Mouse (Mus musculus): ENCODE measurements around the gene Capn12. TPM values are rescaled to one million over a fixed set of nuclear protein-coding genes. Genes with fewer than 3 reads are reported as not detected.

The Capn12 gene
- polyA plus RNA-seq, 1 experiment from 2014 or later, result 0.29 TPM

DNA sequence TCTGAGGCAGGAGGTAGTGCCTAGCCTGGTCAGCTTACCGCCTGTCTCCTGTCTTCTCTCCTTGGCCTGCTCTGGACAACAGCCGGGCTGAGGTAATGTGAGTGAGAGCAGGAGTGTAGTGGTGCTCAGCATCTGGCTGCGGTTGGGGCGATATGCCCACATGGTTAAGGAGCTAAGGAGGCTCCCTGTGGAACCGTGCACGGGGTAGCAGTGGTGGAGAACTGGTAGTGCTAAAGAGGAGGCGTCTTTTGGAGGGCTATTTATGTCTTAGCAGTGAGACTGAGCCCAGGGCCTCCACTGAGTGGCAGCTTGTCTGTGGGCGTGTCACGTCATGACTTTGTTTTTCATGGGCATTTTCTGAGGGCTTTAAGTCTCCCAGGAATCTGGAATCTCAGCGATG, 22.6 kb downstream of the Capn12 start:
- Histone ChIP-seq H3K36me3 (ENCODE audit: control insufficient read depth, insufficient read depth, low read length) (peaks cover 59% of the 10 kb centered on the region), H3K9ac (ENCODE audit: low read depth, low read length) (no peak overlapping the region), H3K4me1 (ENCODE audit: control insufficient read depth, insufficient read depth, low read length) (no peaks in the 10 kb centered on the region), H3K27ac (ENCODE audit: low read length) (no peak overlapping the region), H3K4me3 (ENCODE audit: low read length) (no peak overlapping the region), H3K27me3 (replicated peaks; ENCODE audit: control insufficient read depth, insufficient read depth, low read length) (no peaks in the 10 kb centered on the region), H3K9me3 (ENCODE audit: control insufficient read depth, low read length) (no peaks in the 10 kb centered on the region), H3K4me2 (ENCODE audit: low read depth, low read length) (no peak overlapping the region)
- 0 out of 2 replicates have a peak, but pooled peaks have one; percentile 15 for ATAC-seq
- 89% methylated on average over 10 of the region's 10 CpGs for WGBS

DNA sequence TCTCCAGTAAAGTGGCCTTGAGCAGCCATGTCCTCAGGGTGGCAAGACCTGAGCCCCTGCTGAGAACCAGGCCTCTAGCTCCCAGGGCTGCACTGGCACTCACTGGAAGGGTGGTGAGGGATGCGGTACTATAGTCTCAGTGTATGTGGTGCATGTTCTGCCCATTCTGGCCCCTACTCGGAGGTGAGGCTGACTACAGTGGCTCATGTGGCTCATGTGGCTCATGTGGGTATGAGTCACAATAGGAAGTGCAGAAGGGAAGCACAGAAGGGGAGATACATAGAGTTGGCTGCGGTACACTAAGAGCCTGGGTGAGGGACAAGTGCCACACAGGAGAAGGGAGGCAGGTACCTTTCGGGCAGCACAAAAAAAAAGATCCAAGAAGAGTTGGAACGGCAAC, 26.0 kb downstream of the Capn12 start:
- Histone ChIP-seq H3K4me3 (ENCODE audit: low read length) (no peak overlapping the region), H3K27ac (ENCODE audit: low read length) (no peak overlapping the region), H3K4me2 (ENCODE audit: low read depth, low read length) (no peak overlapping the region), H3K9ac (ENCODE audit: low read depth, low read length) (no peak overlapping the region), H3K27me3 (replicated peaks; ENCODE audit: control insufficient read depth, insufficient read depth, low read length) (no peaks in the 10 kb centered on the region), H3K9me3 (ENCODE audit: control insufficient read depth, low read length) (no peaks in the 10 kb centered on the region), H3K4me1 (ENCODE audit: control insufficient read depth, insufficient read depth, low read length) (no peaks in the 10 kb centered on the region), H3K36me3 (ENCODE audit: control insufficient read depth, insufficient read depth, low read length) (peaks cover 52% of the 10 kb centered on the region)
- 94% methylated on average over 5 of the region's 5 CpGs for WGBS
- no peak for ATAC-seq

DNA sequence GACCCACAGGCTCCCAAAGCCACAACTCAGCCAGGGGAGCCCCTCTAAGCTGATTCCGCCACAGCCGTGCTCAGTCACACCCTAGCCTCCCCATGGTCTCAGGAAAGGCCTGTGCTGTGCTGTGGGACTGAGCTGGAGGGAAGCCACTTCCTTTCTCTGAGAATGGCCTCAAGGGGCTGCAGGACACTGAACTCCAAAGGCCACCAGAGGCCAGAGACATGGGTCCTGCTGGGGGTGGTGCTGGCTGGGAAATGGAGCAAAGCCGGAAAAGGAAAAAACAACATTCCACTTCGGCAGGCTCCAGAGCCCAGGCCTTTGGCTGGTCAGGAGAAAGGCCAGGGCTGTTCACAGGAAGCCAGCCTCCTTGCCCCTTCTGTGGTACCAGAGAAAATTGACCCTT, 30.4 kb downstream of the Capn12 start:
- peak; percentile 14; the same call in 1 of the 2 replicates for ATAC-seq
- Histone ChIP-seq H3K36me3 (ENCODE audit: control insufficient read depth, insufficient read depth, low read length) (peaks cover 46% of the 10 kb centered on the region), H3K27ac (ENCODE audit: low read length) (peak overlapping the region; percentile 5; the same call in 1 of the 2 replicates)

DNA sequence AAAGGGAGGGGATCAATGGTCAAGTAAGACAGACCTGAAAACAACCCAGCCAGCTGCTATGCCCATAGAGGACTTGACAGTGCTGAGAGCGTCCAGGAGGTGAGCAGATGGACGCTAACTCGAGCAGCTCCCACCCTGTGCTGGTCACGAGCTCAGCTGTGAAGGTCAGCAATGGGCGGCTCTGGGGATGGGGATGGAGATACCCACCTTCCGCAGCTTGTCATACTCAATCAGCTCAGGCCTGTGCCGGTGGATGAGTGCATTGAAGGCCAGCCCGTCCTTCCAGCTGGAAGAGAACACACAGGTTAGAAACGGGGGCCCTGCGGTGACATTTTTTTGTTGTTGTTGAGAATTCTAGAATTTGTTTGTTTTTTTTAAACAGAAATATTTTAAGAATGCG, 31.9 kb downstream of the Capn12 start:
- H3K27ac ChIP-seq (ENCODE audit: low read length), result no peak overlapping the region
- peaks cover 18% of the 10 kb centered on the region for H3K4me1 ChIP-seq (ENCODE audit: control insufficient read depth, insufficient read depth, low read length)
- 78% methylated on average over 11 of the region's 11 CpGs for WGBS
- H3K9ac ChIP-seq (ENCODE audit: low read depth, low read length), result no peak overlapping the region
- H3K9me3 ChIP-seq (ENCODE audit: control insufficient read depth, low read length), result no peaks in the 10 kb centered on the region
- ATAC-seq, result no peak
- H3K4me3 ChIP-seq (ENCODE audit: low read length), result no peak overlapping the region
- no peak overlapping the region for H3K4me2 ChIP-seq (ENCODE audit: low read depth, low read length)
- no peaks in the 10 kb centered on the region for H3K27me3 ChIP-seq (replicated peaks; ENCODE audit: control insufficient read depth, insufficient read depth, low read length)
- H3K36me3 ChIP-seq (ENCODE audit: control insufficient read depth, insufficient read depth, low read length), result peaks cover 46% of the 10 kb centered on the region

More for the DNA sequence above, 30.4 kb downstream of the Capn12 start:
- Histone ChIP-seq H3K9ac (ENCODE audit: low read depth, low read length) (no peak overlapping the region), H3K4me2 (ENCODE audit: low read depth, low read length) (no peak overlapping the region), H3K4me3 (ENCODE audit: low read length) (no peak overlapping the region), H3K9me3 (ENCODE audit: control insufficient read depth, low read length) (no peaks in the 10 kb centered on the region), H3K4me1 (ENCODE audit: control insufficient read depth, insufficient read depth, low read length) (peaks cover 3% of the 10 kb centered on the region; the same call in 1 of the 2 replicates), H3K27me3 (replicated peaks; ENCODE audit: control insufficient read depth, insufficient read depth, low read length) (no peaks in the 10 kb centered on the region)
- 66% methylated on average over 4 of the region's 4 CpGs for WGBS

DNA sequence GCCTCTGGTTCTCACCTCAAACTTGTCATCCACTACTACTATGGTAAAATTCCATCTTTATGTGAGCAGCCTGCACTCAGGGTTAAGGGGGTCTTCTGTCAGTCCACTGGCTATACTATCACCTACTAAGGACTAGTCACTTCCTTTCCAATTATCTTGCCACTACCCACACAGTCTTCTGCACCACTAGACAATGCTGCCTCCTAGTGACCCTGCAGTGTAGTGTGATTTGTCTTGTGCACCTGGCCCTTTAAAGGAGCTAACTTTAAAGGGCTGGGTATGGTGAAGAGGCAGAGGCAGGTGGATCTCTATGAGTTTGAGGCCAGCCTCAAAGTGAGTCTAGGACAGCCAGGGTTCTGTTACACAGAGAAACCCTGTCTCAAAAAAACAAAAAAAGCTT, 35.3 kb downstream of the Capn12 start:
- Histone ChIP-seq H3K27me3 (replicated peaks; ENCODE audit: control insufficient read depth, insufficient read depth, low read length) (no peaks in the 10 kb centered on the region), H3K4me2 (ENCODE audit: low read depth, low read length) (no peak overlapping the region), H3K36me3 (ENCODE audit: control insufficient read depth, insufficient read depth, low read length) (peaks cover 46% of the 10 kb centered on the region), H3K27ac (ENCODE audit: low read length) (peak overlapping the region; percentile 91; the same call in 1 of the 2 replicates), H3K4me1 (ENCODE audit: control insufficient read depth, insufficient read depth, low read length) (peaks cover 50% of the 10 kb centered on the region), H3K9me3 (ENCODE audit: control insufficient read depth, low read length) (no peaks in the 10 kb centered on the region), H3K9ac (ENCODE audit: low read depth, low read length) (no peak overlapping the region), H3K4me3 (ENCODE audit: low read length) (no peak overlapping the region)
- no peak for ATAC-seq

DNA sequence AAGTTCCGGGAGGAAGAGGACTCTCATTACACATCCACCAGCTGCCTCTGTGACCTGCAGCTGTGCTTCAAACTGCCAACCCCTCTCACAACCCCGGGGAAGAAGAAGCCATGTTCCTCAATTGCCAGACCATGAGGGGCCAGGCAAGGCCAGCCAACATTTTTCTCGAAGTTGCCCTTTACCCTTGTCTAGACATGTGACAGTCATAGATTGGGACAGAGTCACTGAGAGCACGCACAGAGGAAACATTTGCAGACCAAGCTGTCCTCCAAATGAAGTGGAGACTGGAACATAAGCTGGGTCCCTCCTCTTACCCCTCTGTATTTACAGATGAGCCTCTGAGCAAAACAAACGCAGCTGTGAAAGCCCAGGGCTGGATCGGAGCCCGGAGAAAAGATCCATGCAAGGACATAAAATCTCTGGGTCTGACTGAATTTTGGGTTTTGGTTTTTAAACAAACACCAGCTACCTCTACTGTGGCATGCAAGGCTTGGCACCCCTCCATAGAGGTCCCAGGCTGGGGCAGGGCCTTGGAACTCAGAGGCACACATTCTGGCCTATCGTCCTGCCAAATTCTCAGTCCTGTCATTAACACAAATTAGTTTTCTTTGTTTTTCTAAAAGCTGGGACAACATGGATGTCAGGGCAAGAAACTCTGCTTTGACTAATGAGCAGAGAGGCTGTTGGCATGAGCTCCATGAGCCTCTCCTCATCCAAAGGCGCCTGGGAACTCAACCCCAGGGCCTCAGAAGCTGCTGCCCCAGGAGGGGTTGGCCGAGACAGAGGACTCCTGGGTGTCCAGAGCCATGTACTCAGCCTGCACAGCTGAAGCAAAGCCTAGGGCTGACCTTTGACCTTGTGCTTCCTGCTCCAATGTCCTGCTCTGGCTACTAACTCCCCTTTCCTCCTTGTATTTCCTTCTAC, 36.5 kb downstream of the Capn12 start:
- Histone ChIP-seq H3K9me3 (ENCODE audit: control insufficient read depth, low read length) (no peaks in the 10 kb centered on the region), H3K4me1 (ENCODE audit: control insufficient read depth, insufficient read depth, low read length) (peaks cover 63% of the 10 kb centered on the region), H3K27ac (ENCODE audit: low read length) (peak overlapping the region; percentile 91), H3K4me3 (ENCODE audit: low read length) (no peak overlapping the region), H3K36me3 (ENCODE audit: control insufficient read depth, insufficient read depth, low read length) (peaks cover 39% of the 10 kb centered on the region), H3K27me3 (replicated peaks; ENCODE audit: control insufficient read depth, insufficient read depth, low read length) (no peaks in the 10 kb centered on the region), H3K4me2 (ENCODE audit: low read depth, low read length) (no peak overlapping the region), H3K9ac (ENCODE audit: low read depth, low read length) (peak overlapping the region; percentile 45; the same call in 1 of the 2 replicates)
- 45% methylated on average over 10 of the region's 10 CpGs for WGBS
- ATAC-seq, result peak; percentile 52

DNA sequence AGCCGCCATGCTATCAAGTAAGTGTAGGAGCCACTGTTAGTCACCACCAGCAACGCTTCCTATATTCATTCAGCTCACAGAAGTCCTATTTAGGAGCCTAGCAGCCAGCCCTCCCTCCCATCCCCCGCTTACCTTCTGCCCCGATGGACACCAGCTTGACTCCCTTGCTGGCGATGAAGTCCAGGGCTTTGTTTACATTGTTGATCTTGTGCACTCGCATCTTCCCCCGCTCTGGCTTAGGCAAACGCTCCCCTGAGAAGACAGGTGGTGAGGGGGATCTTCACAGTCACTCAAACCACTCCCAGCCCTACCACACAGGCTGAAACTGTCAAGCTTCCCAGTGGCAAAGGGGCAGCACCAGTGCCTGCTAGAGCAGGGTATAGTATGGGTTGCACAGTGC, 37.3 kb downstream of the Capn12 start:
- ATAC-seq, result no peak
- Histone ChIP-seq H3K4me3 (ENCODE audit: low read length) (no peak overlapping the region), H3K9me3 (ENCODE audit: control insufficient read depth, low read length) (no peaks in the 10 kb centered on the region), H3K36me3 (ENCODE audit: control insufficient read depth, insufficient read depth, low read length) (peaks cover 31% of the 10 kb centered on the region), H3K27ac (ENCODE audit: low read length) (peak overlapping the region; percentile 91), H3K27me3 (replicated peaks; ENCODE audit: control insufficient read depth, insufficient read depth, low read length) (no peaks in the 10 kb centered on the region), H3K9ac (ENCODE audit: low read depth, low read length) (peak overlapping the region; percentile 45; the same call in 1 of the 2 replicates), H3K4me2 (ENCODE audit: low read depth, low read length) (no peak overlapping the region), H3K4me1 (ENCODE audit: control insufficient read depth, insufficient read depth, low read length) (peaks cover 70% of the 10 kb centered on the region)
- WGBS, result 48% methylated on average over 8 of the region's 8 CpGs

DNA sequence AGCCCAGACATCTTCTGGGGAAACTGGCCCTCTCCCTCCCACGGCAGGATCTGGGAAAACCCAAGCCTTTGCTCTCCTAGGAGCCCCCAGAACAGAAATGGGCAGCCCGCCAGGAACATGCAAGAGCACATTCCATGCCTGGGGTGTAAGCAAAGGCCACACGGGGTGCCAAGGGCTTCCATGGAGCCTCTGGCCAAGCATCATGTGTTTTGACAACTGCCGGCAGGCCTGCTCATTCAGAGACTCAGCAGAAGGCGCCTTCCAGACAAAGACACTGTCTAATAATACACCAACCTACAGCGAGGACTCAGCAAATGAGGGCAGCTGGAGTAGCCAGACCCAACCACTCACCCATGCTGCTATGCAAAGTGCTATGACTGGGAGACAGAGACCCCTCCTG, 38.6 kb downstream of the Capn12 start:
- no peaks in the 10 kb centered on the region for H3K9me3 ChIP-seq (ENCODE audit: control insufficient read depth, low read length)
- 26% methylated on average over 6 of the region's 6 CpGs for WGBS
- 0 out of 2 replicates have a peak overlapping the region, but pooled peaks have one; percentile 11 for H3K4me2 ChIP-seq (ENCODE audit: low read depth, low read length)
- no peaks in the 10 kb centered on the region for H3K27me3 ChIP-seq (replicated peaks; ENCODE audit: control insufficient read depth, insufficient read depth, low read length)
- peak overlapping the region; percentile 40; the same call in 1 of the 2 replicates for H3K9ac ChIP-seq (ENCODE audit: low read depth, low read length)
- H3K36me3 ChIP-seq (ENCODE audit: control insufficient read depth, insufficient read depth, low read length), result peaks cover 24% of the 10 kb centered on the region
- peak overlapping the region; percentile 91 for H3K27ac ChIP-seq (ENCODE audit: low read length)
- ATAC-seq, result peak; percentile 58
- H3K4me1 ChIP-seq (ENCODE audit: control insufficient read depth, insufficient read depth, low read length), result peaks cover 83% of the 10 kb centered on the region
- no peak overlapping the region for H3K4me3 ChIP-seq (ENCODE audit: low read length)

DNA sequence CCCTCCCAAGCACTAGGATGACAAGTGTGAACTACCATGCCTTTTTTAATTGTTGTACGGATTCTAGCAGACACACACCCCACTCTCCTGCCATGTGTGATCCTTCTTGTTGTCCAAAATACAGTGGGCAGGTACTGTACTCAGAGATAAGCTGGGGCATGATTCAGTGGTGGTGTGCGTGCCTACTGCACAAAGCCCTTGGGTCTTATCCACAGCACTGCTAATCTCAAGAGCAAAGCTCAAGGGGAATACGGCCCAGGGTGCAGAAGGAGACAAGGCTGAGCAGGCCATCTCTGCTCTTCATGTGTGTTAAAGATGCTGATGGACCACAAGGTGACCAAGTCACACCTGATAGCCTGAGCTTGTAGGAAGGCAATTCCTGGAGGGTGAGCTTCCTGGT, 40.0 kb downstream of the Capn12 start:
- 74% methylated on average over 3 of the region's 3 CpGs for WGBS
- Histone ChIP-seq H3K9ac (ENCODE audit: low read depth, low read length) (no peak overlapping the region), H3K4me2 (ENCODE audit: low read depth, low read length) (no peak overlapping the region), H3K27me3 (replicated peaks; ENCODE audit: control insufficient read depth, insufficient read depth, low read length) (no peaks in the 10 kb centered on the region), H3K9me3 (ENCODE audit: control insufficient read depth, low read length) (no peaks in the 10 kb centered on the region), H3K36me3 (ENCODE audit: control insufficient read depth, insufficient read depth, low read length) (peaks cover 16% of the 10 kb centered on the region), H3K4me1 (ENCODE audit: control insufficient read depth, insufficient read depth, low read length) (peaks cover 96% of the 10 kb centered on the region), H3K4me3 (ENCODE audit: low read length) (no peak overlapping the region), H3K27ac (ENCODE audit: low read length) (peak overlapping the region; percentile 91)
- ATAC-seq, result no peak
